Mouse (Mus musculus): ENCODE data around the gene Wif1. TPM values are rescaled to one million over a fixed set of nuclear protein-coding genes. Genes with fewer than 3 reads are reported as not detected.
A peak's percentile ranks its signal among the peaks of the same experiment; 100 is the strongest.

Gene Wif1
- polyA plus RNA-seq, 1 experiment, result 1.8 TPM

DNA sequence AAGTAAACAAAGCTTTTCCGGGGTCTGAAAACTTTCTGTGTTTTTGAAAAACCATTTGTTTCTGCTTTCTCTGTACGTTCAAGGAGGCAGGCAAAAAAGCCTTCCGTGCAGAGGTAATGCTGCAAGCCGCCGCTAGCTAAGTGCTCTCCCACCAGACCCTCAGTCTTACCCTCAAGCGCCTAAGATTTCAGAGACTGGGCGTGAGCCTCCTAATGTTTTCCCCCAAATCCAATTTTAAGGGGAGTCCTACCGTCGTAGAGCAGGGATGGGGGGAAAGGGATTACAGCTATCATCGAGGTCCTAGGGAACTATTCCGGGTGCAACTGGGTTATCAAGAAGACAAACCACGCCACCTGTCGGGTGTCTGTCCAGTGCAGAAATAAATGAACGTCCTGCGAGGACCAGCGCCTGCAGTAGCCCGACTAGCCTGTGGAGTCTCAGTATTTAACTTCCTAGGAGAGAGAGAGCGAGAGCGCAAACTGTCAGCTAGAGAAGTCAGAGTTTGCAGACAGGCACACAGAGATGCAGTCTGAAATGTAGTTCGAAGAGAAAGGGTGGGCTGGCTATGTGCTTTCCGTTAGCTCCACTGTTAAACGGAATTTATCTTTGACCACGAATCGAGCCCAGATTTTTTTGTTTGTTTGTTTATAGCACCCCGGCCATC lies 500 bp upstream of the Wif1 start:
- WGBS, result under 1% methylated on average over 25 of the region's 25 CpGs
- no peaks in the 10 kb centered on the region for H3K36me3 ChIP-seq (ENCODE audit: control insufficient read depth, insufficient read depth, low read length)
- TF ChIP-seq CTCF (conservative IDR thresholded peaks at IDR 0.05; ENCODE audit: insufficient read depth, insufficient read length, low read depth, low read length), result peak; percentile 67
- no peak for TF ChIP-seq POLR2A (IDR thresholded peaks at IDR 0.05; ENCODE audit: low read depth, low read length)
- no peaks in the 10 kb centered on the region for H3K4me1 ChIP-seq (ENCODE audit: control insufficient read depth, insufficient read depth, low read length)
- DNase-seq, result peak; percentile 84
- H3K4me3 ChIP-seq (ENCODE audit: insufficient read depth, low read depth, low read length), result peak overlapping the region; percentile 54
- H3K27ac ChIP-seq (ENCODE audit: insufficient read depth, low read depth, low read length), result no peak overlapping the region
- H3K27me3 ChIP-seq (replicated peaks; ENCODE audit: control insufficient read depth, insufficient read depth, low read length), result no peaks in the 10 kb centered on the region; the same call in none of the 2 replicates

DNA sequence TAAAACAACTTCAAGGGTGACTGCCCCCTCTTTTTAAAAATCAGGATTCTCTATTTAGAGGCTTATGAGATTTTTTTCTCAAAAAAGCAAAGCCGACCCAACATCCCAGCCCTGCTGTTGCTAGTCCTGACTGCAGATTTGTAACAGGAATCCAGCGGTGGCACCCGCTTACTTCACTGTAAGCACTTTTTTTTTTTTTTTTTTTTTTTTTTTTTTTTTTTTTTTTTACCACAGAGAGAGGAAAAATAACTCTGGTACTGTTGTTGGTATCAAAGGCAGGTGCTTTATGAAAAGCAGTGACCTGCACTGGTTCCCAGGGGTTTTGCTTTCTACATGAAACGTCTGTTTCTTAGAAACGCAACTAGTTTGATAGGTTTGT lies 798 bp downstream of the Wif1 start:
- no peak for DNase-seq
- H3K36me3 ChIP-seq (ENCODE audit: control insufficient read depth, insufficient read depth, low read length), result no peaks in the 10 kb centered on the region
- no peak overlapping the region for H3K4me3 ChIP-seq (ENCODE audit: insufficient read depth, low read depth, low read length)
- TF ChIP-seq POLR2A (IDR thresholded peaks at IDR 0.05; ENCODE audit: low read depth, low read length) (no peak), CTCF (conservative IDR thresholded peaks at IDR 0.05; ENCODE audit: insufficient read depth, insufficient read length, low read depth, low read length) (no peak)
- WGBS, result 18% methylated on average over 5 of the region's 5 CpGs
- no peaks in the 10 kb centered on the region; the same call in 1 of the 2 replicates for H3K27me3 ChIP-seq (replicated peaks; ENCODE audit: control insufficient read depth, insufficient read depth, low read length)
- no peak overlapping the region for H3K27ac ChIP-seq (ENCODE audit: insufficient read depth, low read depth, low read length)
- H3K4me1 ChIP-seq (ENCODE audit: control insufficient read depth, insufficient read depth, low read length), result no peaks in the 10 kb centered on the region

DNA sequence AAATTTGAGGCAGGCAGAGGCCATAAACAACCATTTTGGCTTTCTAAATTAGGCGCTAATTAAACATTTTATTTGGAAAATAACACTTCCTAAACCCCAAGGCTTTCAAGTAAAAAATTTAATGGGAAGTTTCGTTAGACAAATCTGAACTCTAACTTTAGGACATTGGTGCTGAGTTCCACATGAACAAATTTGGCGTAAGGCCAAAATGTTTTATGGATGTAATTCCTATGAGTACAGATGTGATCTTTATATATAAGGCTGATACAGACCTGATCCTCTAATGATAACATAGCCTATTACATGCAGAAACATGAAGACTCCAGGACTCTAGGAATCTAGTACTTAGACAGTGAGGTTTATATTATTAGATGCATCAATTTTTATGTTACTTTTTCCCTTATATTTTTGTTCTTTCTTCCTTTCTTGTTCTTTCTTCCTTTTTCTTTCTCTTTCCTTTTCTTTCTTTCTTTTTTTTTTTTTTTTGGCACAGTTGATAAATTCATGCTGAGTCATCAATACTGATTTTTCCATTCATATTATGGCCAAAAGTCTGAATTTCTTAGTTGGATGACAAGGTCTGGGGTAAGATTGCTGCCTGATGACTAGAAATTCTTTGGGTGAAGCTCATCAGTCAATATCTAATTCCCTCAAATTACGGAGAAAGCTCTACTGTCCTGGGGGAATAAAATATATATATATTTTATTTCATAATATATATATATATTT lies 5.0 kb downstream of the Wif1 start:
- no peak for DNase-seq
- H3K36me3 ChIP-seq (ENCODE audit: control insufficient read depth, insufficient read depth, low read length), result no peaks in the 10 kb centered on the region
- no peak overlapping the region for H3K4me3 ChIP-seq (ENCODE audit: insufficient read depth, low read depth, low read length)
- TF ChIP-seq CTCF (conservative IDR thresholded peaks at IDR 0.05; ENCODE audit: insufficient read depth, insufficient read length, low read depth, low read length) (no peak), POLR2A (IDR thresholded peaks at IDR 0.05; ENCODE audit: low read depth, low read length) (no peak)
- H3K27me3 ChIP-seq (replicated peaks; ENCODE audit: control insufficient read depth, insufficient read depth, low read length), result no peaks in the 10 kb centered on the region
- no peak overlapping the region for H3K27ac ChIP-seq (ENCODE audit: insufficient read depth, low read depth, low read length)
- H3K4me1 ChIP-seq (ENCODE audit: control insufficient read depth, insufficient read depth, low read length), result no peaks in the 10 kb centered on the region
- WGBS, result 67% methylated on average over 4 of the region's 4 CpGs

DNA sequence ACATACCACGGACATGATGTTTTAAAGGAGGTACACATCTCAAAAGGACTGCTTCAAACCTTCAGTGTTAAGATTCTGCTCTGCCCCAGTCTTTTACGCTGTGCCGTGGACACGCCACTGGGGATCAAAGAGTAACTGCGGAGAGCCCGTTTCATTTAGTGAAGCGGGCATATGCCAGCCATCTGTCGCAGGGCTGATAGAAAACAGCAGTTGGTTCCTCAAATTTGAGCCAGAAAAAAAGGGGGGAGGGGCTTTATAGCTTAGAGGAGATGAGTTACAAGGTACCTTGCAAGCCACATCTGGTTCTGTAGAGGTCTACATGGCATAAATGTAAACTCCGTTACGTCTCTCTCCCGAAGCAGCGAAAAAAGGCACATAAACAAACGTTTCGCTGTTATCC lies 7.2 kb downstream of the Wif1 start:
- 67% methylated on average over 14 of the region's 14 CpGs for WGBS
- no peaks in the 10 kb centered on the region for H3K27me3 ChIP-seq (replicated peaks; ENCODE audit: control insufficient read depth, insufficient read depth, low read length)
- H3K36me3 ChIP-seq (ENCODE audit: control insufficient read depth, insufficient read depth, low read length), result no peaks in the 10 kb centered on the region
- no peak for DNase-seq
- H3K4me1 ChIP-seq (ENCODE audit: control insufficient read depth, insufficient read depth, low read length), result no peaks in the 10 kb centered on the region
- no peak overlapping the region for H3K4me3 ChIP-seq (ENCODE audit: insufficient read depth, low read depth, low read length)
- TF ChIP-seq POLR2A (IDR thresholded peaks at IDR 0.05; ENCODE audit: low read depth, low read length), result no peak
- TF ChIP-seq CTCF (conservative IDR thresholded peaks at IDR 0.05; ENCODE audit: insufficient read depth, insufficient read length, low read depth, low read length), result no peak
- H3K27ac ChIP-seq (ENCODE audit: insufficient read depth, low read depth, low read length), result no peak overlapping the region

DNA sequence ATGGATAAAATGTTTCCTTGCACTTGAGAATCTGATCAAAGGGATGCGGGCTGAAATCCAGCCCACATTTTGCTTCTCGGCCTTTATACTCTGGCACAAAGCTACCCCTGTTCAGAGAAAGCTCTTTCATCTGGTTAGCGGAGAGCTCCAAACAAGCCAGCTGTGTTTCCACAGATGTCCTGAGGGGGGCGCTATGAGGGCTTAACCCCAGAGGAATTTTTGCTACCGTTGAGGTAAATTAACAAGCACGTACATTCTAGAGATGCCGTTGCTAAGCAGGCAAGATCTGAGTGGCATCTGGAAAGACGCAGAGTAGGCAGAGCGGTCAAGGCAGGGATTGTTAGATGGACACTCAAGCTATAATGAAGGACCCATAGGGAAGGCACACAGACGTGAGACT lies 13.7 kb downstream of the Wif1 start:
- DNase-seq, result no peak
- H3K27me3 ChIP-seq (replicated peaks; ENCODE audit: control insufficient read depth, insufficient read depth, low read length), result no peaks in the 10 kb centered on the region
- H3K27ac ChIP-seq (ENCODE audit: insufficient read depth, low read depth, low read length), result no peak overlapping the region
- TF ChIP-seq CTCF (conservative IDR thresholded peaks at IDR 0.05; ENCODE audit: insufficient read depth, insufficient read length, low read depth, low read length), result no peak
- no peak for TF ChIP-seq POLR2A (IDR thresholded peaks at IDR 0.05; ENCODE audit: low read depth, low read length)
- 79% methylated on average over 10 of the region's 10 CpGs for WGBS
- no peak overlapping the region for H3K4me3 ChIP-seq (ENCODE audit: insufficient read depth, low read depth, low read length)
- H3K4me1 ChIP-seq (ENCODE audit: control insufficient read depth, insufficient read depth, low read length), result no peaks in the 10 kb centered on the region
- H3K36me3 ChIP-seq (ENCODE audit: control insufficient read depth, insufficient read depth, low read length), result no peaks in the 10 kb centered on the region

DNA sequence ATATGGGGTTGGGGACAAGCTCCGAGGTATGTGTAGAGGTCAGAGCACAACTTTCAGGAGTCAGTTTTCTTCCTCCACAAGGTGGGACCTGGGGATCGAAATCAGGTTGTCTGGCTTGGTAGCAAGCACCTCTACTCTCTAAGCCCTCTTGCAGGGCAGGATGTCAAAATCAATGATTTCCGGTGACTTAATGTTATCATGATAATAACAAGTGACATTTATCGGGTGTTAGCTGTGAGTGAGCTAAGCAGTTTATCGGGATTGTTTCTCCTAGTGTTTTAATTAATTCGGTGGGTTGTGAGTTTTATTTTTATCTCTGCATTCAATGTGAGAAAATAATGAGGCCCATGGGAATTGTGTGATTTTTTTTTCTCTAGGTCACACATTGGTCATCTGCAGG lies 18.3 kb downstream of the Wif1 start:
- TF ChIP-seq CTCF (conservative IDR thresholded peaks at IDR 0.05; ENCODE audit: insufficient read depth, insufficient read length, low read depth, low read length) (no peak), POLR2A (IDR thresholded peaks at IDR 0.05; ENCODE audit: low read depth, low read length) (no peak)
- H3K27me3 ChIP-seq (replicated peaks; ENCODE audit: control insufficient read depth, insufficient read depth, low read length), result no peaks in the 10 kb centered on the region

DNA sequence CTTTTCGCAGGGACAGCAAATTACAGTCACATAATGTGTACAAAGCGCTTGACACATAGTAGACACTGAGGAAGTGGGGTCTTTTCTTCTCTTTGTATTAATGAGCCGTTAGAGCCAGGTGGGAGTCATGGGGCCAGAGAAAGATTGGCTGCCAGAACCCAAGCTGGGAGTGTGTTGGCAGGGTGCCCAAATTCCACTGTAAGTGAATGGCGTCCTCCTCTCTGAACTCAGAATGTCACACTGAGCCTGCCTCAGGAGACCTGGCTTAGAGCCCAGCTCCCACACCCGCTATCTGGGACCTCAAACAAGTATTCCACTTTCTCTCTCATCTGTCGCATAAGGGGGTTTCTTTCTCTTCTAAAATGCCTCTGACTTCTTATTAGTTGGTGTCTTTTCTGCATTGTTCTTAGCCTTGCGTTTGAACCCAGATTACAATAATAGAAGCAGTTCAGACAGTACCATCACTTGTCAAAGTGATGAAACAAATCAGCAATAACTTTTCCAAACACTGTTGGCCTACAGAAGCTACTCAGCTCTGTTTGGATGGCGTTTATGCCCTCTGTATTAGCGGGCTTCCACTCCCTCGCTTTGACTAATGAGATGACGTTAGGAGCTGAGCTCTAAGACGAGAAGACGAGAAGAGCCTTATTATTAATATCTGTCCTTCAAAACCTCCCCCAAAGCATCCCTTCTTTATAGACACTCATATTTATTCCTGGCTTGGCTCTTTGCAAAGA lies 21.9 kb downstream of the Wif1 start:
- DNase-seq, result peak; percentile 75
- 0 out of 2 replicates have a peak, but pooled peaks cover 4% of the 10 kb centered on the region for H3K4me1 ChIP-seq (ENCODE audit: control insufficient read depth, insufficient read depth, low read length)
- 36% methylated on average over 13 of the region's 13 CpGs for WGBS
- no peak overlapping the region for H3K4me3 ChIP-seq (ENCODE audit: insufficient read depth, low read depth, low read length)
- no peak overlapping the region for H3K27ac ChIP-seq (ENCODE audit: insufficient read depth, low read depth, low read length)
- TF ChIP-seq POLR2A (IDR thresholded peaks at IDR 0.05; ENCODE audit: low read depth, low read length) (no peak), CTCF (conservative IDR thresholded peaks at IDR 0.05; ENCODE audit: insufficient read depth, insufficient read length, low read depth, low read length) (no peak)
- H3K36me3 ChIP-seq (ENCODE audit: control insufficient read depth, insufficient read depth, low read length), result no peaks in the 10 kb centered on the region
- H3K27me3 ChIP-seq (replicated peaks; ENCODE audit: control insufficient read depth, insufficient read depth, low read length), result no peaks in the 10 kb centered on the region

More for the DNA sequence above, 18.3 kb downstream of the Wif1 start:
- H3K27ac ChIP-seq (ENCODE audit: insufficient read depth, low read depth, low read length), result no peak overlapping the region
- H3K36me3 ChIP-seq (ENCODE audit: control insufficient read depth, insufficient read depth, low read length), result no peaks in the 10 kb centered on the region
- no peak for DNase-seq
- WGBS, result 85% methylated on average over 6 of the region's 6 CpGs
- no peak overlapping the region for H3K4me3 ChIP-seq (ENCODE audit: insufficient read depth, low read depth, low read length)
- H3K4me1 ChIP-seq (ENCODE audit: control insufficient read depth, insufficient read depth, low read length), result 0 out of 2 replicates have a peak, but pooled peaks cover 4% of the 10 kb centered on the region
